Mouse (Mus musculus) left cerebral cortex, adult 8-10 months (tissue): ENCODE measurements at regions not wholly inside any gene's neighbourhood (a gene's known extent, or its start where the extent isn't known, plus 50 kb on each side); places are given as distances from the start of the nearest gene placed in this dataset.

Experiments used
- DNase-seq, 2 experiments: peaks; one replicate each; pipeline ENCODE4 v3.0.0; 2022; ENCODE audit warnings: low spot score in 2 of 2

- DNase-seq, result no peak
Observed at GRCm38 (mm10) chr10:123997260-123997659, 733.5 kb downstream of the Fam19a2 start.

- DNase-seq, result no peak
Observed at GRCm38 (mm10) chr10:123998959-123999358, 735.2 kb downstream of the Fam19a2 start.

GRCm38 (mm10) chr10:124045031-124045430 lies 781.2 kb downstream of the Fam19a2 start:
- DNase-seq, result no peak

- no peak for DNase-seq
Observed at GRCm38 (mm10) chr10:124045791-124046190, 782.0 kb downstream of the Fam19a2 start.

GRCm38 (mm10) chr10:124082756-124083155 lies 819.0 kb downstream of the Fam19a2 start:
- DNase-seq, result no peak

GRCm38 (mm10) chr10:124090547-124090946 lies 826.8 kb downstream of the Fam19a2 start:
- DNase-seq, result no peak

- DNase-seq, result no peak
Observed at GRCm38 (mm10) chr10:124091364-124091763, 827.6 kb downstream of the Fam19a2 start.

GRCm38 (mm10) chr10:124119585-124119984 lies 855.8 kb downstream of the Fam19a2 start:
- no peak for DNase-seq

- no peak for DNase-seq
Observed at GRCm38 (mm10) chr10:124138456-124138855, 874.7 kb downstream of the Fam19a2 start.

GRCm38 (mm10) chr10:124142336-124142735 lies 878.5 kb downstream of the Fam19a2 start:
- no peak for DNase-seq

- DNase-seq, result no peak
Observed at GRCm38 (mm10) chr10:124146751-124147469, 883.1 kb downstream of the Fam19a2 start.

- DNase-seq, result no peak
Observed at GRCm38 (mm10) chr10:124163441-124163840, 899.6 kb downstream of the Fam19a2 start.

- DNase-seq, result no peak
Observed at GRCm38 (mm10) chr10:124175598-124175997, 911.8 kb downstream of the Fam19a2 start.

- DNase-seq, result peak in 1 of 2 experiments; percentile 51
Observed at GRCm38 (mm10) chr10:124208317-124208716, 944.5 kb downstream of the Fam19a2 start.

- DNase-seq, result no peak
Observed at GRCm38 (mm10) chr10:124219461-124219860, 955.7 kb downstream of the Fam19a2 start.

- DNase-seq, result no peak
Observed at GRCm38 (mm10) chr10:124222068-124222467, 958.3 kb downstream of the Fam19a2 start.

GRCm38 (mm10) chr10:124227061-124227460 lies 963.3 kb downstream of the Fam19a2 start:
- no peak for DNase-seq

GRCm38 (mm10) chr10:124249358-124249757 lies 985.6 kb downstream of the Fam19a2 start:
- DNase-seq, result no peak

- peak in 1 of 2 experiments; percentile 10 for DNase-seq
Observed at GRCm38 (mm10) chr10:124250004-124250403, 986.2 kb downstream of the Fam19a2 start.

GRCm38 (mm10) chr10:124288301-124288995 lies 1024.7 kb downstream of the Fam19a2 start:
- DNase-seq, result no peak

- DNase-seq, result no peak
Observed at GRCm38 (mm10) chr10:124297198-124297677, 1033.4 kb downstream of the Fam19a2 start.

GRCm38 (mm10) chr10:124304683-124305082 lies 1040.9 kb downstream of the Fam19a2 start:
- DNase-seq, result no peak

- DNase-seq, result no peak
Observed at GRCm38 (mm10) chr10:124305644-124306043, 1041.8 kb downstream of the Fam19a2 start.
